In genomic region chr8:47411321-47411720, GRCm38 (mm10) we compare ENCODE assay signal across 10 mouse cellular contexts. TPM values are rescaled to one million over a fixed set of nuclear protein-coding genes. Genes with fewer than 3 reads are reported as not detected.
A peak's percentile ranks its signal among the peaks of the same experiment; 100 is the strongest.
DNase-seq lines count a peak whose midpoint lies in the region; ATAC-seq lines count a peak whose summit lies in the region.
"Had no signal": no experiment of that assay in that cellular context is flagged by ENCODE, and none has a peak within 500 bp of the region (broad histone marks: within the 10 kb centered on the region; RNA-seq: fewer than 3 reads in every experiment).

No protein-coding gene starts in this region.

- no peak overlapping the region for H3K9ac ChIP-seq in forebrain, embryonic 11.5 days (ENCODE audit: low read length)
- H3K9ac ChIP-seq in forebrain, embryonic 16.5 days (replicated peaks; ENCODE audit: low read depth, low read length) = no peak overlapping the region
- no peak overlapping the region; the same call in 1 of the 2 replicates for H3K9ac ChIP-seq in kidney, embryonic 16.5 days (replicated peaks; ENCODE audit: low read length)
- no peak overlapping the region for H3K9ac ChIP-seq in embryonic facial prominence, embryonic 14.5 days (ENCODE audit: low read depth, low read length)
- no peak overlapping the region for H3K9ac ChIP-seq in neural tube, embryonic 13.5 days

- 0 out of 2 replicates have a peak overlapping the region, but pooled peaks have one; percentile 98 for H3K4me2 ChIP-seq in forebrain, embryonic 11.5 days (ENCODE audit: low read depth, low read length, severe bottlenecking)
- H3K4me2 ChIP-seq in forebrain, embryonic 16.5 days (ENCODE audit: low read length) = no peak overlapping the region
- H3K4me2 ChIP-seq in kidney, embryonic 16.5 days (replicated peaks; ENCODE audit: low read depth, low read length) = peak overlapping the region; percentile 88
- peak overlapping the region; percentile 98; the same call in 1 of the 2 replicates for H3K4me2 ChIP-seq in embryonic facial prominence, embryonic 14.5 days (ENCODE audit: low read depth, low read length)
- H3K4me2 ChIP-seq in neural tube, embryonic 13.5 days = peak overlapping the region; percentile 96; the same call in 1 of the 2 replicates

- H3K4me1 ChIP-seq in forebrain, embryonic 11.5 days (replicated peaks; ENCODE audit: control insufficient read depth, insufficient read depth, low read length) = peaks cover 14% of the 10 kb centered on the region; the same call in 1 of the 2 replicates
- H3K4me1 ChIP-seq in forebrain, embryonic 16.5 days (replicated peaks; ENCODE audit: control insufficient read depth, insufficient read depth, low read length) = peaks cover 24% of the 10 kb centered on the region
- peaks cover 10% of the 10 kb centered on the region; the same call in 1 of the 2 replicates for H3K4me1 ChIP-seq in kidney, embryonic 16.5 days (ENCODE audit: insufficient read depth, low read length)
- H3K4me1 ChIP-seq in embryonic facial prominence, embryonic 14.5 days (ENCODE audit: control insufficient read depth, insufficient read depth, low read length) = peaks cover 11% of the 10 kb centered on the region; the same call in 1 of the 2 replicates
- peaks cover 26% of the 10 kb centered on the region for H3K4me1 ChIP-seq in neural tube, embryonic 13.5 days (replicated peaks)

- no peaks in the 10 kb centered on the region for H3K9me3 ChIP-seq in forebrain, embryonic 11.5 days (ENCODE audit: control insufficient read depth, low read length)
- no peaks in the 10 kb centered on the region for H3K9me3 ChIP-seq in forebrain, embryonic 16.5 days (ENCODE audit: control insufficient read depth, low read length)
- no peaks in the 10 kb centered on the region for H3K9me3 ChIP-seq in kidney, embryonic 16.5 days (ENCODE audit: low read length)
- H3K9me3 ChIP-seq in embryonic facial prominence, embryonic 14.5 days (ENCODE audit: control insufficient read depth, low read length) = no peaks in the 10 kb centered on the region
- no peaks in the 10 kb centered on the region for H3K9me3 ChIP-seq in neural tube, embryonic 13.5 days

- no peak overlapping the region for H3K4me3 ChIP-seq in forebrain, embryonic 11.5 days (ENCODE audit: low read depth, low read length)
- no peak overlapping the region for H3K4me3 ChIP-seq in forebrain, embryonic 16.5 days (replicated peaks; ENCODE audit: low read length)
- peak overlapping the region; percentile 87 for H3K4me3 ChIP-seq in kidney, embryonic 16.5 days (ENCODE audit: low read length)
- peak overlapping the region; percentile 77 for H3K4me3 ChIP-seq in embryonic facial prominence, embryonic 14.5 days (ENCODE audit: low read depth, low read length)
- H3K4me3 ChIP-seq in neural tube, embryonic 13.5 days = no peak overlapping the region
- H3K4me3 ChIP-seq: megakaryocyte, embryonic 14.5 days had no signal

- no peaks in the 10 kb centered on the region for H3K36me3 ChIP-seq in forebrain, embryonic 11.5 days (ENCODE audit: control insufficient read depth, insufficient read depth, low read length)
- no peaks in the 10 kb centered on the region for H3K36me3 ChIP-seq in forebrain, embryonic 16.5 days (ENCODE audit: control insufficient read depth, insufficient read depth)
- H3K36me3 ChIP-seq in kidney, embryonic 16.5 days (ENCODE audit: insufficient read depth, low read length) = no peaks in the 10 kb centered on the region
- no peaks in the 10 kb centered on the region for H3K36me3 ChIP-seq in embryonic facial prominence, embryonic 14.5 days (ENCODE audit: control insufficient read depth, insufficient read depth, low read length)
- no peaks in the 10 kb centered on the region for H3K36me3 ChIP-seq in neural tube, embryonic 13.5 days

- H3K27me3 ChIP-seq in forebrain, embryonic 11.5 days (ENCODE audit: control insufficient read depth, insufficient read depth, low read length) = peaks cover 42% of the 10 kb centered on the region
- peaks cover 31% of the 10 kb centered on the region for H3K27me3 ChIP-seq in forebrain, embryonic 16.5 days (replicated peaks; ENCODE audit: control insufficient read depth, insufficient read depth, low read length)
- peaks cover 34% of the 10 kb centered on the region for H3K27me3 ChIP-seq in kidney, embryonic 16.5 days (ENCODE audit: insufficient read depth, low read length)
- H3K27me3 ChIP-seq in embryonic facial prominence, embryonic 14.5 days (replicated peaks; ENCODE audit: control insufficient read depth, insufficient read depth, low read length) = peaks cover 67% of the 10 kb centered on the region
- peaks cover 79% of the 10 kb centered on the region for H3K27me3 ChIP-seq in neural tube, embryonic 13.5 days

- H3K27ac ChIP-seq in forebrain, embryonic 11.5 days (ENCODE audit: low read depth, low read length) = no peak overlapping the region
- no peak overlapping the region for H3K27ac ChIP-seq in forebrain, embryonic 16.5 days (ENCODE audit: low read length)
- no peak overlapping the region for H3K27ac ChIP-seq in kidney, embryonic 16.5 days (ENCODE audit: low read length)
- H3K27ac ChIP-seq in embryonic facial prominence, embryonic 14.5 days (replicated peaks; ENCODE audit: low read depth, low read length) = no peak overlapping the region
- no peak overlapping the region for H3K27ac ChIP-seq in neural tube, embryonic 13.5 days (replicated peaks)

- no peak for DNase-seq in forebrain, embryonic 11.5 days (ENCODE audit: low spot score)
- DNase-seq in kidney, postnatal 36 days = no peak
- no peak for DNase-seq in embryonic facial prominence, embryonic 14.5 days (ENCODE audit: low spot score)
- no peak for DNase-seq in adrenal gland, adult 8-10 months
- DNase-seq: liver had no signal

- WGBS in forebrain, embryonic 11.5 days = 6% methylated on average over 12 of the region's 12 CpGs
- 14% methylated on average over 12 of the region's 12 CpGs for WGBS in forebrain, embryonic 16.5 days
- WGBS in kidney, embryonic 16.5 days = 7% methylated on average over 12 of the region's 12 CpGs
- 7% methylated on average over 12 of the region's 12 CpGs for WGBS in embryonic facial prominence, embryonic 14.5 days
- WGBS in neural tube, embryonic 13.5 days = 2% methylated on average over 12 of the region's 12 CpGs

- ATAC-seq in forebrain, embryonic 11.5 days (replicated peaks; ENCODE audit: low FRiP score) = no peak
- no peak for ATAC-seq in forebrain, embryonic 16.5 days
- ATAC-seq in kidney, embryonic 16.5 days (ENCODE audit: low FRiP score, low TSS enrichment) = no peak
- no peak for ATAC-seq in embryonic facial prominence, embryonic 14.5 days (ENCODE audit: low read depth)
- no peak for ATAC-seq in neural tube, embryonic 13.5 days (ENCODE audit: low read depth)
- ATAC-seq in megakaryocyte progenitor cell, adult 5-6 weeks (replicated peaks; ENCODE audit: poor library complexity) = no peak

RNA-seq across cellular contexts. Expression of gene Stox2, which starts 34.8 kb away (rescaled TPM):
- 34.6 and 39.3 TPM in 2 replicates for polyA plus RNA-seq in forebrain, embryonic 11.5 days (2014; fragmentation: Nextera tagmentation; extraction: Ambion mirVana)
- 42.1 and 43.5 TPM in 2 replicates for polyA plus RNA-seq in forebrain, embryonic 16.5 days (2015; fragmentation: Nextera tagmentation; extraction: Ambion mirVana)
- 9.4 and 13.8 TPM in 2 replicates for polyA plus RNA-seq in kidney, embryonic 16.5 days (2015; fragmentation: Nextera tagmentation; extraction: Ambion mirVana)
- polyA plus RNA-seq in embryonic facial prominence, embryonic 14.5 days (2014; fragmentation: Nextera tagmentation; extraction: Ambion mirVana) = 14.2 and 15.0 TPM in 2 replicates
- 33.5 and 36.7 TPM in 2 replicates for polyA plus RNA-seq in neural tube, embryonic 13.5 days (2015; fragmentation: Nextera tagmentation; extraction: Ambion mirVana)
- total RNA-seq in adrenal gland, adult 8-10 months (2022) = 10 to 100 TPM in 3 of 4 experiments, 1 to 10 TPM in 1; 9.6 to 13.5 (median 12.3) TPM
- 0.83 and 1.7 TPM in 2 replicates for total RNA-seq in megakaryocyte progenitor cell, adult 5-6 weeks (2015)
- 0.67 and 0.78 TPM in 2 replicates for total RNA-seq in megakaryocyte progenitor cell, adult 5-6 weeks (2017)

Comparison
In these comparisons a context has a peak if more than half of its experiments do, and no peak if none do; other contexts are left out.
1. H3K4me3 ChIP-seq: peak in kidney, embryonic 16.5 days (single experiment) and embryonic facial prominence, embryonic 14.5 days (single experiment); none in forebrain, embryonic 11.5 days (single experiment), forebrain, embryonic 16.5 days (single experiment) and neural tube, embryonic 13.5 days (single experiment).